Mouse (Mus musculus) kidney, adult 18-20 months (tissue): ENCODE measurements around the gene Timp2.
A peak's percentile ranks its signal among the peaks of the same experiment; 100 is the strongest.
"Not testable (repeated sequence)": the region's sequence is repeated elsewhere in the genome, so short reads cannot be mapped to it uniquely, and the experiment has no call there.

Experiments
- DNase-seq: peaks from one replicate; pipeline ENCODE4 v3.0.0; 2021

Gene Timp2

DNA sequence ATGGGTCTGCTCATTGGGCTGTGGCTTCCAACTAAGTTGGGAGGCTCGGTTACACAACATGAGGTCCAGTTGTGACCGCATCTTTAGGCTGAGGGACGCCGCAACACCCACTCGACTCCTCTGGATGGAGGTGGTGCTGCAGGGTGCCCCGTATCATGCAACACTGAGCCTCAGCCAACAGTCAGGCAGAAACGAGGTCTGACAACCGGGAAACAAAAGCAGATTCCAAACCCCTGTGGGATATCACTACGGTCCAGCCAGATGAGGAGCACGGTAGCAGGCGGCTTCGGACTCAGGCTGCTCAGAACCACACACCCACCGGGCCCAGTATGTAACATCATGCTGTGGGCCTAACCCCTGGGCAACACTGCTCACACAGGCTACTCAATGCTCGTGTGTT, 25.2 kb downstream of the Timp2 start:
- no peak for DNase-seq

DNA sequence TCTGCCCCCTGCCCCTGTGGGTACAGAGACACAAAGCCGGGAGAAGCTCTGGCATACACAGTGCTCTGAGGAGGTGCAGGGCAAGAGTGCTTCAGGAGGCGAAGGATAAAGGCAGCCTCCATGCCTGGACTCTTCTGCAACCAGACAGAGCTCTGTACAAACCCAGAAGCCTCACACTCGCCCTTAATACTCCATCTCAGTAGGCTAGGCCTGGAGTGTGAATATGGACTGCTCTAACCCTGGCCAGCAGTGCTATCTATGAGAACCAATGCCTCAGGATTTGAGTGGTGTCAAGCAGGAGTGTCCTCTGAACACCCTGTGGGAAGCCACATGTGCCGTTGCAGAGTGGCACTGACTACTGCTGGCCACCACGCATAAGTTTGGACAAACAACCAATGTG, 26.6 kb downstream of the Timp2 start:
- no peak for DNase-seq

DNA sequence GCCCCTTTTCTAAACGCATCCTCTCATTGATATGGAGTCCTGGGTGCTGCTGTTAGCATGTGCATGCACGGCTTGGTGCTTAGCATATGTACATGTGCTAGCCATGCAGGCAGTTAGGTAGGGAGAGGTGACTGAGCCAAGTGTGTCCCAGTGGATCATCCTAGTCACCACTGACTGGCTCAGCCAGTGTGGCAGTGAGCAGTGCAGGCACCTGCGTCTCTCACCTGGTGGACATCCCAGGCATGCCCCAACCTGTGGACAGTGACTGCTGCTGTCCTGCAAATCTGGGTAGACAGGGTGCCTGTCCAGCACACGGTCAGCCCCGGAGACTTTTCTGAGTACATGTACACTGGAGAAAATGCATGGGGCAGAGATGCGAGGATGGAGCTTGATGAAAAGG, 27.0 kb downstream of the Timp2 start:
- DNase-seq: no peak

DNA sequence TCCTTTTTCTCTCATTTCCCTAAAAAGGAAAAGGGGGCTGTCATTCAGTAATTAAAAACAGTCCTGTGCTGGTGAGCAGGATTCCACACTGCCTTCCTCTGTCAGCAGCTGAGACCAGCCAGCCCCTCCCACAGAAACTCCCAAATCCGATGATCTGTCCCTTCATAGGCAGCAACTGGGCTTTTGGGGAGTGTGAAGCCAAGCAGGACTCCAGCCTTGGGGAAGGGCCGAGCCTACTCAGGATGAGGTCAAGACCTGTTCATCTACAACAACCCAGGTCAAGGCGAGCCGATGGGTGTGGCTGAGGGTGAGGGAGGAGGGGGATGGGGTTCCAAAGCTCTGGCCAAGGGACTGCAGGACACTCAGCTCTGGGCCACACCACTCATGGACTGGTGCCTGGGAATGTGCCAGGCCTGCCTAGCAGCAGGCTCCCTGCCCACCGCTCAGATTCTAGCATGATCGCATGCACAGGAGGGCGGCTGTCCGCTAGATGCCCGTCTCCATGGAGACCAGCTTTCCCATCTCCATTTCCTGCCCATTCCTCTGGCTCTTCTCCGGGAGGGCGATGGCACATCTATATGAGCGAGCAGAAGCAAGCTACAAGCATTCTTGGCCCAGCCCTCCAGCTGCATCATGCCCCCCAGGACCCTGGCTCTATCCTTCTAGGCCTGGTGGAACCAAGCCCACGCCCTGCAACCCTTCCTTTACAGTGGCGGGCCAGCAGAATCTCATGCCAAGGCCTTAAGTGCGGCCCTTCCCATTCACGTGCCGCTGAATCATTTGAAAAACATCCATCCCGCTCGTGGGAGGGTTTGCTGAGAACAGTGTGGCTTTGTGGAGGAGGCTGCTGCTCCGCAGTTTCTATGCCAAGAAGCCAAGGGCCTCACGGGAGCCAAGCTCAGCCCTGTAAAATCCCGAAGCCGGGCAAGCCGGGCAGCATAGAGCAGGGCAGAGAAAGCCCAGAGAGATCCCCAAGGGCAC, 28.3 kb downstream of the Timp2 start:
- DNase-seq: peak; percentile 17

DNA sequence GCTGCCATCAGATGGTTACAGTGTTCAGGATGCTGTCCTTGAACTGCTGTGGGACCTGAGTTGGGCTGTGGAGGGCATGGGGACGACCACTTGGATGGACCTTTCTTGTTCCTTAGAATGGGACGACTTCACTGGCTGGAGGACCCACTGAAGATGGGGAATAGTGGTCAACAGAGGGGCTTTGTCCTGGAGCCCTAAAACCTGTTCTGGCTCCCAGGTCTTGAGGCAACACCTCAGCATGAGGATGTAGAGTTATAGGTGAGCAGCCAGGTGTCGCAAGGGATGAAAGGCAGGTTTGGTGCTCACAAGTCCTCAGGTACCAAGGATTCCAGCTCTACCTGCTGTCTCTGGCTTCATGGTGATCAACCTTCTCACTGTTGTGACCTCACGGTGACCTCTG, 29.0 kb downstream of the Timp2 start:
- DNase-seq: no peak

DNA sequence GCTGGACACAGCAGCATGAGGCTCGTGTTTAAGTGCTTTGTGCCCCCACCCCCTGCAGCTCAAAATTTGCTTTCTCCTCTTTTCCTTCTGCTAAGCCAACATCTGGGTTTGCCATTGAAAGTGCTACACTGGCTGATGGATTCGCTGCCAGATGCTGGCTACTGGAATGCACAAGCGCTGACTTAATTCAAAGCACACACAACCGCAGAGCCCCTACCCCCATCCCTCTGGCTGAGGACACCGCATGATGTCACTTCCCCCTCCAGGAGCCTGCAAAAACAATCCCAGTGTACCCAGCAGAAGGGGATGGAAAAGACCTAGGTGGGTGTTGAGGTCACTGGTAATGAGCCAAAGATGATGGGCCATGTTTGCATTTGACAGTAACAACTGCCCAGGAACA, 31.0 kb downstream of the Timp2 start:
- DNase-seq: no peak

DNA sequence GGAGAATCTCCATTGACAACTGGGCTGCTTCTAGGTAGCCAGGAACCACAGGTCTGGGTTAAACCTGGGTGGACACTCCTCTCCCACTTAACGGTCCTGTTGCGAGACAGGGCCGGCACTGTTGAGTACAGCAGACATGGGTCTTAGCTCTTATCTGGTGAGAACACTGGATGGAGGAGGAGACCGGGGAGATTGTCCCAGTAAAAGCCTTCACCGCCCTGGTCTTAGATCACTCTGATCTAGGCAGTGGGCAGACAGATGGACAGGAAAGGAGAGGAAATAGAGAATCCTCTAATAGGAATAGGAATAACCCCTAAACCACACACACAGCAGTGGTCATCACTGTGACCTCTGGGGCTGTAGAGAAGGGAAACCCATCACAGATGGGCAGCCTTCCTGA, 31.6 kb downstream of the Timp2 start:
- no peak for DNase-seq

DNA sequence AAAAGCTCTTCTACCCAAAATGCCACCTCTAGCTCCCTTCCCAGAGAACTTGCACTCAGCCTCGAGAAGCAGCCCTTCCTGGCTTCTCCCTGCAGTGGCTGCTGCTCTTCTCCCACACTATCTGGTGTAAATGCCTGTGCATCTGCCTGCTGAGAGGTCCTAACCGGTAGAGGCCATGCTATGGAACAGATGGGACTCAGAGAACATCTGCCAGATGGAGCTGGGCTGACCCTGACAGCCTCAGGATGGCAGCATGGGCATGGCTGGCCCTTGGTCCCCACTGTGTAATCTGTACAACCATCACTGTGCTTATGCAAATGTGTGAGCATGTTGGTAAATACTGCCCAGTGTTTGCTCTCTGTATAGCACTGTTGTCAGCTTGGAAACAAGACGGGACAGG, 32.9 kb downstream of the Timp2 start:
- DNase-seq: no peak

DNA sequence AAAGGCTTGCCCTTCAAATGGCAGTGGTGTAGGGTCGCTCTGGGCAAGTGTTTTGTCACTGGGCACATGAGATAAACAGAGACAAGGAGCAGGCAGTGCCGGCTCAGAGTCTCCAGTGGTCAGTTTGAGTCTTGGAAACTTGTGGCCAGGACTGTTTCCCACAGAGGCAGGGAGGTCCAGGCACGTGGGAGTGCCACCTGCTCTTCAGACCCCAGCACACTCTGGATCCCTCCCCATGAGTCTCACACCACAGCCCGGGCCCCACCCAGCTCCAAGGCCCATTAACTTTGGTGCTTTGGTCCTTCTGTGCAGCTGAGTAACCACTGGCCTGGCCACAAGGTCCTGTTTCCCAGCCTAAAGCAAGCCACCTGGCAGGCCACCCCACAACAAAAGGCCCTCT, 33.6 kb downstream of the Timp2 start:
- no peak for DNase-seq

DNA sequence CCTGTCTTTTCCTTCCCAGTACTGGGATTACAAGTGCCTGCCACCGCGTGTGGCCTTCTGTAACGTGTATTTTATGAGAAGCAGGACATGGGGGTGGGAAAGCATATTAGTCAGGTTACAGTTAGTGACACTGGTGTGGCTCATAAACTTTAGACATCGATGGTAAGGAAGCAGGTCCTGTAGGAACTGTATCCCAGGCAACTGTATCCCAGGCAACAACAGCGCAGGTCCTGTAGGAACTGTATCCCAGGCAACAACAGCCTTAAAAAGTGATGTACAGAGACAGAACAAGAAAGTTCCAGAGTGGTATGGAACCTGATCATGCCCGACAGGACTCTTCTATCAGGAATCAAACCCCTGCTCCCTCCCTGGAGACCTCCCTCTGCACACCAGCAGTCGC, 34.0 kb downstream of the Timp2 start:
- no peak for DNase-seq

DNA sequence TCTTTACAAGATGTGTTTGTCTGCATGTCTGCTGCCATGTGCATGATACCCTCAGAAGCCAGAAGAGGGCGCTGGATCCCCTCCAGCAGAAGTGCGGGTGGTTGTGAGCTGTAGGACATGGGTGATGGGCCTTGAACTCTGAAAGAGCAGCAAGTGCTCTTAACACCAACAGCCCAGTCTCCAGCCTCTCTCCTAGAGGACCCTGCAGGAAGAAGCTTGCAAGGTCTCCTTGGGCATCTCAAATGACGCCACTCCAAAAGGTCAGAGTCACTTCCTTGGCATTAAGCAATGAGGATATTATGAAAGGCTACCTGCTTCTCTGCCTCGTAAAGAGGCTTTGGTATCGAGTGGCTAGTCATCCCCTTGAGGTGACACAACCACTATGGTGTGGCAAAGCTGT, 36.9 kb downstream of the Timp2 start:
- DNase-seq: peak; percentile 17

DNA sequence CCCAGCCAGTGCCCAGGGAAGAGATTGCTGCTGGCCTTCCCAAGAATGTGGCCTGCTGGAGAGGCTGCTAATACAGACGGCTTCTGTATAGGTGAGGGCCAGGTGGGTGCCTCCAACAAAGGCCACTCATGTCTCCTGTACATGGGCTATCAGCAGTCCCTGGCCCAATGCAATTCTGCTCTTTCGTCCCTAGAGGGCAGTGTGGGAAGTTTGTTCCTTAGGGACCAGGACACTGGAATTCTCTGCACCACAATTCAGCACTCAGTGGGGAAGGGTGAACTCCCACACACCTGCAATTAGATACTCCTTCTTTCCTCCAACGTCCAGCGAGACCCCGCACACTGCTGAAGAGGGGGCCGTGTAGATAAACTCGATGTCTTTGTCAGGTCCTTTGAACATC, 38.4 kb downstream of the Timp2 start:
- DNase-seq: peak; percentile 58

DNA sequence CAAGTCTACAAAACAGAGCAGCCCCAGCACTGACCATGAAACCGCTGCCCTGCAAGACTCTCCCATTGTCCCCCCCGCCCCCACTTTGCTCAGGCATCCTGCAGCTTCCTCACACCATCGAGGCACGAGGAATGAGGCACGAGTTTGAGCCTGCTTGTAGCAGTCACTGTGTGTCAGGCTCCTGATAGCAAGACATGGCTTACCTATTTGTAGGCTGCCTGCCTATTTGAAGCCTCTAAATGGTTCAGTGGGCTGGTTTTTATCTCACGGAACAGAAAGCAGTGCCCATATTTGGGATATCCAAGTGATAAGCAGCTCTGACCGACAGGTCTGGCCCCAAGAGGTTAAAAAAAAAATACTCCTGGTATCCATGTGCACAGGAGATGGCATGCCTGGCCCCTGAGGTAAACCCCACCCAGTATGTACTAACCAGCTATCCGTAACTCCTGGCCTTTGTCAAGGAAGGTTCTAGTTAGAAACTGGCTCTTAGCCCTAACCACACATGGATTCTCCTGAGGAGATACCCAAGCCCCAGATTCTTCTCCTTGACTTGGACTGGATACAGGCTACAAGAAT, 39.2 kb downstream of the Timp2 start:
- DNase-seq: no peak

DNA sequence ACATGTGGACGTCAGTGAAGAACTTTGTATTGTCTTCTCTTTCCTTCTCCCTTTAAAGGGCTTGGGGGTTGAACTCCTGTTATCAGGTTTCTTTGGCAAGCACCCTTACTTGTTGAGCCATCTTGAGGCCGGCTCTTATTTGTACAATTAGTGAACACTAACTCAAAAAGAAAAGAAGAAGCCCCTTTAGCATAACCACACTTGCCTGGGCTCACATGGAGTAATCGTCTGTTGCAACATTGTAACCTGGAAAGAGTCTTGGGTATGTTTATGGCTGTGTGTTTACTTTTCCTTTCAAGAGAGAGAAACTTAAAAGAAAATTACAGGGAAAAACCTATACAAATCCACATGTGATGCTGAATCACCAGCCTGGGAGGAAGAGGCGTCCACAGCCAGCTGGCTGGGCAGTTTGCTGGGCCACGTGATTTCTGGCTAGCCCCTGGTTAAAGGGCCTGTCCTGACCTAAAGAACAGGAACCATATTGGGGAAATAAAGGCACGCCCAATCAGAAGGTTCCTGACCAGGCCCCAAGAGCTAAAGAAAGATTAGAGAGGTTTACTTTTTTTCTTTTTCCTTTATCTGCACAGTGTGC, 43.3 kb downstream of the Timp2 start:
- DNase-seq: no peak

DNA sequence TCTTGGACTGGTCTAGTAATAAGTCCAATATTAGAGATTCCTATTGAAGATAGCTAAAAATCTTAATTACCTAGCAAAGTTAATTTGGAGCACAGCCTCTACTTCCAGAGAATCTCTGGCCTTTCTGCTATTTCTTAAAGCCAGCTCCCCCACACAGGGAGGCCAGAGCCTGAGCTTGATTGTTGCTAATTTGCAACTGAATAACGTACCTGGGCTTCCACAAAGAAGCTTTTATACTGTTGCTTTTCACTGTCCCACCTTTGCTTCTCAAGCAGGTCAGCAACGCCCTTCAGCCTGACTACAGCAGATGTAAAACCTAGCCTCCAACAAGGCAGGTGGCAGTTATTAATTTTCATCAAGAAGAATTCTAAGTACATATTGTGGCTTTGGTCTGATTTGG, 47.6 kb downstream of the Timp2 start:
- DNase-seq: not testable (repeated sequence)

DNA sequence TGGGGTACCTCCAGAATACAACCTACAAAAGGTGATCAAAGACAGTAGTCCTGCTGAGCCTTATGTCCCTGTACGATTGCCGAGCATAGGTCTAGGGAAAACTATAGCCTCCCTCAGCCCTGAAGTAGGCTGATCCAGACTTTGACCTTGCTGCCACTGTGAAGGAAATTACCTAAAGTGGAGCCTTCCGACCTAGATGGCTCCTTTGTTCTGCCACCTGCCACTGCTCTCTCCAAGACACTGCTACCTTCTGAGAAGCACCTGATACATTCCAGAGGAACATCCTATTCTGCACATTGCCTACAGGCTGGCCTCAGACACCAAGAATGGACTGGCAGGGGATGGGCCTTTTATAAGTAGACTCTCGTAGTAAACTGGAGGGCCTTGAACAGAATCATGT, 51.6 kb downstream of the Timp2 start:
- DNase-seq: not testable (repeated sequence)

DNA sequence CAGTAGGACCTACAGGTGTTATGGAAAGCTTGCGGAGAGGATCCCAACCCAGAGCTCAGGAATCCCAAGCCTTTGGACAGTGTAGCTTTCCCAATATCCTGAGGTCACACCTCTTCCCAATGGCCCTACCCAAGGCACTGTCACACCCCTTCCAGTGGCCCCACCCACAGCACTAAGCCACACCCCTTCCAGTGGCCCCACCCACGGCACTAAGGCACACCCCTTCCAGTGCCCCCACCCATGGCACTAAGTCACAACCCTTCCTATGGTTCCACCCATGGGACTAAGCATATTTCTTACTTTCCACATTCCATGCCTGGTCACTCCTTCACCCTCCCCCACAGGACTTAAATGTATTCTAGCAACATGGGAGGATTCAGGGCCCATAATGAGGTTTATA, 56.7 kb downstream of the Timp2 start:
- DNase-seq: no peak

DNA sequence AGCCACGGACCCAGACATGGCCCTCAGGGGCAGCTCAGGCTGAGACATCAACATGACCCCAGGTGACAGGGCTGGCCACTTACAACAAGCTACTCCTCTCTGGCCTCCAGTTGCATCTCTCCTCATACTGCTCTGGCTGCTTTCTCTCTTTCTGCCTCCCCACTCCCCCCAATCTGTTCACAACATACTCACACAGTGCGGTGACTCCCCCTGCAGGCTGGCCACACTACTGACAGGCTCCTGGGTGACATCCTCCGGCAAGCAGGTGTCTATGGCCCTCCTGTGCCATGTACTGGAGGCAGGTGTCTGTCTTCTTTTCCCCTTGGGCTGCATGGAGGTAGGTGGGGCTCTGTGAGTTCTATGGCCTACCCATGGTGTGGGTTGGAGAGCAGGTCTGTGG, 57.6 kb downstream of the Timp2 start:
- no peak for DNase-seq

DNA sequence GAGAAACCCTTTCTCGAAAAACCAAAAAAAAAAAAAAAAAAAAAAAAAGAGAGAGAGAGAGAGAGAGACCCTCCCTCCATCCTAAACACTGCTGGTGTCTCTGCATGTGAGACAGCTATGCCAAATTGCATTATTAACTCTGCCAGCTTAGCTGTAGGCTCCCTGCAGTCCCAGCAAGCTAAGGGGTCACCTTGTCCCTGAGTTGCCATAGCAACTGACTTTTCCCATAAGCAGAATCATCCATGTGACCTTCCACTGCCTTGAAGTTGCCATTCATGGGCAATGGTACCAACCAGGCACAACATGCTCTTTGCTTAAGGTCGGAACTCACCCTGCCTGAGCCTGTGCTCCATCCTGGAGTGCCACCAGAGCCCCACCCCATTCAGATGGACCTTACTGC, 60.5 kb downstream of the Timp2 start:
- no peak for DNase-seq

DNA sequence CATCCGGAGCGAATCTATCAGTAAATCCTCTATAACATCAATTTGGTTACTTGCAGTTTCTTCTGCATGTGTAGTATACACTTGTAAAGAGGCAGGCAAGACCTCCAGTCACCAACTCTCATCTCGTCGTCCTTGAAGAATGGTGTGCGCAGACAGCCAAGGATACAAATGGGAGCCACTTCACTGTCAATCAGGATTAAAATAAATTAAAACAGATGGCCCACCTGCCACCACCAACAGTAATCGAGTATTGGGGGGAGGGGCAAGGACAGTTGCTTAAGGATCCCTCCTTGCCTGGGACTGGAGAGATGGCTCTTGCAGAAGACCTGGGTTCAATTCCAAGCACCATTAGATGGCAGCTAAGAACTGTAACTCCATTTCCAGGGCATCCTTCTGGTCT, 62.9 kb downstream of the Timp2 start:
- DNase-seq: no peak

DNA sequence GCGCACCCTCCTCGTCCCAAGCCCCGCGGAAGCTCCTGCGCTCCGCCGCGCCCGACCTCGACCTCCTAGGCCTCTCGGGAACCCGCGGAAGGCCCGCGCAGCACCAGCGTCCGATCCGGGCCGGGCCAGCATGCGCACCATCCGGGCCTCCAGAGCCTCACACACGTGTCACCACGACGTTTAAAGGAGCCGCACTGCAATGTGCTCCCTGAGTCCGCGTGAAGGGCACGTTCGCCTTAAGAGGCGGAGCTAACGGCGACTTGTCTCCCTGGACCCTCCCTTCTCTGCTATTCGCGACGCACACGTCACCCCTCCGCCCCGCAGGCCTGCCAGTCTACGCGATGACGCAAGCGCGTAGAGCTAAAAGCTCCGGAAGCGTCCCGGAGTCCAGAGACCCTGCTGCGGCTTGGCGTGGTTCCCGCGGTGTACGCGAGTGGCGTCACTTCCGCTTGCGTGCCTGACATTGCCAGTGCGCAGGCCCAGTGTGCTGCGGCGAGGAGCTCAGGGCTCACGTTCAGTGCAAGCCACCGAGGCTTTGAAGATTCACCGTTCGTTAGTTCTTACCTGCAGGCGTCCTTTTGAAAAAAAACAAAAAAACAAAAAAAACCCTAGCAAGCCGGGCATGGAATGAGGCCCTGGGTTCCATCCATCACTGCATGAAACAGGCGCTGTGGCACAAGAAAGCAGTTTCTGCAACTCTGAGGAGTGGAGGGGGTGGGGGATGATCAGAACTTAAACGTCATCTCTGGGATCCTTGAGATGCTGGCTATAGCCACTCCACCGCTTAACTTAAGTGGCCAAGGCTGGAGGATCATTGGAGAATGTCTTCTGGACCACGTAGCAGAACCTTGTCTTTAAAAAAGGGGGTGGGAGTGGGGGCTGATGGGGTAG, 65.3 kb downstream of the Timp2 start, which contains the start of gene Usp36:
Usp36 (minus strand) TSS at position 246 of the 891 bp plus-strand sequence.
- peak; percentile 99 for DNase-seq

DNA sequence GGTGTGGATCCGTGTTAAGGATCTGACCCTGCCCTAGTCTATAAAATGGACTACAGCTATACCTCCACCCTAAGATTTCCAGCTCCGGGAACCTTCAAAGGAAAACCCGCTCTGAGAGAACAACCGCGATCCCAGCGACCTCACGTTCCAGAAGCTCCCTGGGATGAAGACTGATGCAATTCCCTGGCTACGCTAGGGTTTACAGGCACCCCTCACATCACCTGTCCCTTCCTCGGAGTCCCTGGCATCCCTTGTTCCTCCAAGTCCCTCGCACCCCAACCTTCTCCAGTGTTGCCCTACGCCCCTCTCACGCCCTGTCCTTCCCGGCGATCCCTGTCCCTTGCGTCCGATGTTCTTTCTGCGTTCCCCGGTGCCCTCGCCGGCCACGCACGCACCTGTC, 66.0 kb downstream of the Timp2 start:
- DNase-seq: no peak

DNA sequence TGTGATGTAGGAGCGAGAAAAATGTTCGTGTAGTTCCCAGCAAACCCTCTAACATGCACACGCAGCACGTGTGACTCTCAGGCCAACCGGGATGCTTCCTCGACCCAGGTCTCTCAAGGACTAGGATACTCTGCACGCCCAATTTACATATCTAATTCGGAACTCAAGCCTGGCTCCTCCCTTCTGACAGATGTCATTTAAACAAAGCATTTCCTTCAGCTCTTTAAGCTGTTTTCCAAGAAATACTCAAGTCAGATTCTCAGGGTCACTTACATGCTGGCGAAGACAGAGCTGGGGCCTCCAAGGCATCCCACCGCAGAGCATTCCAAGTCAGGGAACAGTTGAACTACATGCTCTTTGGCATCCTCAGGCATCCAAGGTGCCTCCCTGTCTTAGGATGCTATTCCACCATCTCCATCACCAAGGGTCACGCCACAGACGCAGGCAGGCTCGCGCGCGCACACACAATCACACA, 66.5 kb downstream of the Timp2 start:
- peak; percentile 13 for DNase-seq
